Mouse (Mus musculus) MEL (cell line): ENCODE measurements around the gene Chat.

ENCODE experiments used
- EP300 ChIP-seq, 2 experiments: IDR thresholded peaks; 2 replicates each; pipeline ENCODE4 v1.6.1; 2011; ENCODE audit warnings: improper control_type of control experiment in 2 of 2, low read length in 2 of 2, low read depth in 1 of 2, mild to moderate bottlenecking in 1 of 2
- MAZ ChIP-seq: IDR thresholded peaks from 2 replicates; pipeline ENCODE4 v1.6.1; 2012; ENCODE audit warnings: low read depth, mild to moderate bottlenecking, inconsistent platforms, low read length, improper control_type of control experiment
- NRF1 ChIP-seq: IDR thresholded peaks from 2 replicates; pipeline ENCODE4 v1.6.1; 2014; ENCODE audit warnings: low read depth, mild to moderate bottlenecking, inconsistent platforms, low read length, improper control_type of control experiment, moderate library complexity; ENCODE audit not compliant: poor library complexity, insufficient read depth, severe bottlenecking
- POLR2A ChIP-seq, 2 experiments: IDR thresholded peaks; 2 replicates each; pipeline ENCODE4 v1.6.1; 2011 to 2012; ENCODE audit warnings: low read length in 2 of 2, mild to moderate bottlenecking in 2 of 2, control low read depth in 1 of 2, improper control_type of control experiment in 1 of 2, low read depth in 1 of 2, moderate library complexity in 1 of 2; ENCODE audit not compliant: control insufficient read depth in 1 of 2, insufficient read depth in 1 of 2, poor library complexity in 1 of 2

DNA sequence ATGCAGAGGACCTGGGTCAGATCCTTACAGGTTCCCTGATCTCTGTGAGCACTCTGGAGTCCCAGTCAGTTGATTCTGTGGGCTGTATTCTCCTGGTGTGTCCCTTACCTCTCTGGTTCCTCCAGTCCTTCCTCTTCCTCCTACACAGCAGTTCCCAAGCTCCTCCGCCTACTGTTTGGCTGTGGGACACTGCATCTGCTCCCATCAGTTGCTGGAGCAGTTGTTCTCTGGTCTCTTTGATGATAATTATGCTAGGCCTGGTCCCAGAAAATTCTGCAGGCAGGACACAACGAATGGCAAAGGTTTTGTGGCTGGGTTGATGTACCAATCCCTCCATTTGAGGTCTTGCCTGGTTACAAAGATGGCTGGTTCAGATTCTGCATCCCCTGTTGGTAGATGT is 35.5 kb upstream of the Chat start:
- TF ChIP-seq EP300 (IDR thresholded peaks at IDR 0.05; ENCODE audit: low read depth in 1 of 2, low read length in 2 of 2) (no peak), MAZ (no peak), POLR2A (IDR thresholded peaks at IDR 0.05; ENCODE audit: control insufficient read depth in 1 of 2, insufficient read depth in 1 of 2, low read depth in 1 of 2, low read length in 2 of 2, poor library complexity in 1 of 2) (no peak), NRF1 (no peak)
